Mouse (Mus musculus): ENCODE results near the gene Lrrc1.

The Lrrc1 gene

GRCm38 (mm10) chr9:77419501-77420199, 125.0 kb downstream of the Lrrc1 start:
- no peak for DNase-seq

GRCm38 (mm10) chr9:77418800-77419199, 125.9 kb downstream of the Lrrc1 start:
- no peak for DNase-seq

GRCm38 (mm10) chr9:77416486-77416885, 128.2 kb downstream of the Lrrc1 start:
- DNase-seq: no peak

GRCm38 (mm10) chr9:77416002-77416401, 128.7 kb downstream of the Lrrc1 start:
- no peak for DNase-seq

GRCm38 (mm10) chr9:77411830-77412425, 132.7 kb downstream of the Lrrc1 start:
- no peak for DNase-seq

GRCm38 (mm10) chr9:77410968-77411367, 133.7 kb downstream of the Lrrc1 start:
- DNase-seq: no peak

- DNase-seq: no peak
Measured at GRCm38 (mm10) chr9:77410524-77410923, 134.1 kb downstream of the Lrrc1 start.

- no peak for DNase-seq
Measured at GRCm38 (mm10) chr9:77408053-77408603, 136.5 kb downstream of the Lrrc1 start.

- DNase-seq: peak; percentile 76
Measured at GRCm38 (mm10) chr9:77406906-77407305, 137.8 kb downstream of the Lrrc1 start.

- DNase-seq: no peak
Measured at GRCm38 (mm10) chr9:77404458-77404857, 140.2 kb downstream of the Lrrc1 start.

GRCm38 (mm10) chr9:77403961-77404360, 140.7 kb downstream of the Lrrc1 start:
- DNase-seq: no peak

GRCm38 (mm10) chr9:77402971-77403370, 141.7 kb downstream of the Lrrc1 start:
- no peak for DNase-seq

- no peak for DNase-seq
Measured at GRCm38 (mm10) chr9:77399801-77400200, 144.9 kb downstream of the Lrrc1 start.

GRCm38 (mm10) chr9:77398856-77399631, 145.6 kb downstream of the Lrrc1 start:
- DNase-seq: no peak

- DNase-seq: no peak
Measured at GRCm38 (mm10) chr9:77397027-77397426, 147.6 kb downstream of the Lrrc1 start.

- no peak for DNase-seq
Measured at GRCm38 (mm10) chr9:77391248-77391647, 153.4 kb downstream of the Lrrc1 start.

GRCm38 (mm10) chr9:77388956-77389355, 155.7 kb downstream of the Lrrc1 start:
- DNase-seq: no peak

GRCm38 (mm10) chr9:77386751-77387150, 157.9 kb downstream of the Lrrc1 start:
- no peak for DNase-seq

- no peak for DNase-seq
Measured at GRCm38 (mm10) chr9:77385611-77386010, 159.1 kb downstream of the Lrrc1 start.

- DNase-seq: no peak
Measured at GRCm38 (mm10) chr9:77384651-77385050, 160.0 kb downstream of the Lrrc1 start.

- no peak for DNase-seq
Measured at GRCm38 (mm10) chr9:77383951-77384350, 160.7 kb downstream of the Lrrc1 start.

GRCm38 (mm10) chr9:77382514-77382913, 162.2 kb downstream of the Lrrc1 start:
- DNase-seq: no peak

- DNase-seq: peak; percentile 58
Measured at GRCm38 (mm10) chr9:77381565-77381964, 163.1 kb downstream of the Lrrc1 start.

All from thymus, postnatal 14 days (tissue).